Mouse (Mus musculus): ENCODE measurements around the gene Add3.

DNA sequence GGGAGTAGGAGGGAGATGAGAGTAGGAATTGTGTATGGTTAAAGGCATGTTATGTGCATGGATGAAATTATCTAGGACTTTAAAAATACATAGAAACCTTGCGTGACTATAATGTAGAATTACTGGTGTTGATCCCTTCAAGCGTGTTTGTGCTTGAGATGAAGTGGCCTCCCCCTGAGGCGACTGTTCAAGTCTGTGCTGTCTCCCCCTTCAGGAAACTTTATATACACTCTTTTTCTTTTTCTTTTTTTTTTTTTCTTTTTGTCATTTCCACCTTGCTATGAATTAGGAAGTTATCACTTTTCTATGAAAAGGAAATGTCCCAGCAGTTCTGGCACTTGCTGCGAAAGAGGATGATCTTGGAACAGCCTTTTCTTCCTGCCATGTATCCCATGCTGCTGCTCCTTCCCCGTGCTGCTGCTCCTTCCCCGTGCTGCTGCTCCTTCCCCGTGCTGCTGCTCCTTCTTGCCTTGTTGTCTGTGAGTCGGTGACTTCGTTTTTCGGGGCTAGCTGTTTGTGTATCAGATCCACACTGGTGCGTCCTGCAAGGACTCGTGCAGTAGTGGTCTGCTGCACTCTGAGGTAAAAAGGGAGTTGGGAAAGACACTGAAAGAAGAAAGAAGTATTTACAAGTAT, 40.0 kb downstream of the Add3 start:
- TF ChIP-seq CTCF (IDR thresholded peaks at IDR 0.05) = peak; percentile 13; the same call in 1 of the 2 replicates
- TF ChIP-seq EP300 (IDR thresholded peaks at IDR 0.05) = no peak

Data from lung, postnatal 0 days (tissue).